Mouse (Mus musculus): ENCODE results near the gene Tsg101. TPM values are rescaled to one million over a fixed set of nuclear protein-coding genes. Genes with fewer than 3 reads are reported as not detected.

The Tsg101 gene
- 153 and 165 TPM in 2 replicates for polyA plus RNA-seq (2015; fragmentation: Nextera tagmentation; extraction: Ambion mirVana)

DNA sequence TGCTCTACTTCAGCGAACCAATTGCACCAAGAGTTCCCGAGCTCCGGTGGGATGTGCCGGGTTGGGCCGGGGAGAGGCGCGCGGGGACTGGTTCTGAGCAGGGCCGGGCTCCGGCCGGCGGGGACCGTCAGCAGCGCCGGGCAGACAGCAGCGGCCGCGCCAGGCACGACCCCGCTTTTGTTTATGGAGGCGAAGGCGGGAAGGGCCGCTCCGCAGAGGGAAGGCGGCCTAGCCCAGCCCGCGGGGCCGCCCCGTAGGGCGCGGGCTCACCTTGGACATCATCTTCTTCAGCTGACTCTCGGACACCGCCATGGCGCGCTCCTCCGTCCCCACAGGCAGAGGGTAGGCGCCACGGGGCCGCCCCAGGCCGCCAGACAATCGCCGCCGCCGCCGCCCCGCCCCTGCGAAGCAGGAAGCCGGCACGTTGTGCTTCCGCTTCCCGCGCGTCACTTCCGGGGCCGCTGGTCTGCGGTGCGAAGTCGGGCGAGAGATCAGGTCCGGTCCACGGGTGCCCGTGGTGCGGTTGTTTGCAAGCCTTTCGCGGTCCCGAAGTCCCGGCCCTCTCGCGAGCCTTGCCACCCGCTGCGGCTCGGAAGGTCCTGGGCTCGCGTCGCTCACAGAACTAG lies at the start of gene Tsg101:
Tsg101 (minus strand) TSS at position 419 of the 626 bp plus-strand sequence.
- peak within 1 kb of the TSS; percentile 66 for H3K4me3 ChIP-seq (ENCODE audit: low read length)
- peak within 1 kb of the TSS; percentile 81 for H3K9ac ChIP-seq (ENCODE audit: low read length)
- peak within 1 kb of the TSS; percentile 97 for H3K27ac ChIP-seq (ENCODE audit: low read length)
- peaks cover 15% of the 10 kb centered on the region for H3K4me1 ChIP-seq (replicated peaks; ENCODE audit: control insufficient read depth, insufficient read depth, low read length)
- peak; percentile 97 for ATAC-seq (ENCODE audit: low read depth)
- 0% methylated on average over 71 of the region's 75 CpGs for WGBS
- no peaks in the 10 kb centered on the region for H3K9me3 ChIP-seq (ENCODE audit: control insufficient read depth, low read length)
- no peaks in the 10 kb centered on the region for H3K36me3 ChIP-seq (ENCODE audit: control insufficient read depth, insufficient read depth, low read length)
- peak within 1 kb of the TSS; percentile 76 for H3K4me2 ChIP-seq (ENCODE audit: low read depth, low read length)
- H3K27me3 ChIP-seq (ENCODE audit: control insufficient read depth, insufficient read depth, low read depth, low read length) = no peaks in the 10 kb centered on the region

GRCm38 (mm10) chr7:46964070-46964469 lies 44.3 kb upstream of the Tsg101 start:
- Histone ChIP-seq H3K36me3 (ENCODE audit: control insufficient read depth, insufficient read depth, low read length) (no peaks in the 10 kb centered on the region), H3K4me3 (ENCODE audit: low read length) (no peak overlapping the region), H3K27ac (ENCODE audit: low read length) (no peak overlapping the region), H3K4me1 (replicated peaks; ENCODE audit: control insufficient read depth, insufficient read depth, low read length) (peaks cover 13% of the 10 kb centered on the region), H3K9me3 (ENCODE audit: control insufficient read depth, low read length) (no peaks in the 10 kb centered on the region), H3K9ac (ENCODE audit: low read length) (no peak overlapping the region), H3K4me2 (ENCODE audit: low read depth, low read length) (no peak overlapping the region), H3K27me3 (ENCODE audit: control insufficient read depth, insufficient read depth, low read depth, low read length) (peaks cover 5% of the 10 kb centered on the region)
- no peak for ATAC-seq (ENCODE audit: low read depth)
- 82% methylated on average over 7 of the region's 7 CpGs for WGBS

DNA sequence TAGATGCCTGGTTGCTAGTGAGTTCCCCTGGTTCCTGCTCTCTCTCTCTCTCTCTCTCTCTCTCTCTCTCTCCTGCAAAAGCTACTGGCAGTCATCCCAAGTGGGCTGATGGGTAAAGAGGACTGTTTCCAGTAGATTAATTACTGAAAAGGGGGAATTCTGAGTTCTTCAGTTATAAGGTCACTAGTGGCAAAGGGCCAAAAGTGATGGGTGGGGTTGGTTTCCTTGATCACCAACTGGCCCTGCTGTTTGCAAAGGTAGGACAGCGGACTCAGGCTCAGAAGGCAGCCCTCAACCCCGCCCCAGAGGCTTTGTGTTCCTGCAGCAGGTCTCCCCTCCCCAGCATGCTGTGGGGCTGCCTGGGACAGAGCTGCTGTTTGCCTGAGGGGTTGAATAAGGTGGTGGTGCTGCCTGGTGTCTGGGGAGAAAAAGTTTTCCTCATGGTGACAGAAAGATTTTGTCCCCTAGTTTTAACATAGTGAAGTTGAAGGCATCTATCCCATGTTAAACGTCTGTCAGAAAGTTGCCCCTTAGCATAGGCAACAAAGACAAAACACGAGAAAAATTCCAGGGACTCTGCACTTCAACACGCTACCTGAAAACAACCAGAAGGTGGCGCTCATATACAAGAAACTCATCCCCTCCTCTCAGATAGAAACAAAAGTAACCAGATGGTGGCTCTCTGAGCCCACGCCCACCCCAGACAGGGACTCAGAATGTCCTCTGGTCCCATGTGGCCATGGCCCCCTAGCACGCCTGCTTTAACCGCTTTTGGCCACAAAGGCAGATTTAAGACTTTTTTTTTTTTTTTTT lies 43.2 kb upstream of the Tsg101 start:
- Histone ChIP-seq H3K9ac (ENCODE audit: low read length) (peak overlapping the region; percentile 57), H3K27ac (ENCODE audit: low read length) (peak overlapping the region; percentile 70), H3K27me3 (ENCODE audit: control insufficient read depth, insufficient read depth, low read depth, low read length) (peaks cover 5% of the 10 kb centered on the region), H3K4me3 (ENCODE audit: low read length) (no peak overlapping the region; the same call in 1 of the 2 replicates), H3K36me3 (ENCODE audit: control insufficient read depth, insufficient read depth, low read length) (no peaks in the 10 kb centered on the region), H3K4me2 (ENCODE audit: low read depth, low read length) (peak overlapping the region; percentile 45), H3K4me1 (replicated peaks; ENCODE audit: control insufficient read depth, insufficient read depth, low read length) (peaks cover 15% of the 10 kb centered on the region), H3K9me3 (ENCODE audit: control insufficient read depth, low read length) (no peaks in the 10 kb centered on the region)
- under 1% methylated on average over 9 of the region's 9 CpGs for WGBS
- peak; percentile 83 for ATAC-seq (ENCODE audit: low read depth)

- peaks cover 22% of the 10 kb centered on the region for H3K4me1 ChIP-seq (replicated peaks; ENCODE audit: control insufficient read depth, insufficient read depth, low read length)
- no peak overlapping the region for H3K27ac ChIP-seq (ENCODE audit: low read length)
- no peaks in the 10 kb centered on the region for H3K36me3 ChIP-seq (ENCODE audit: control insufficient read depth, insufficient read depth, low read length)
- H3K27me3 ChIP-seq (ENCODE audit: control insufficient read depth, insufficient read depth, low read depth, low read length) = peaks cover 5% of the 10 kb centered on the region
- no peak for ATAC-seq (ENCODE audit: low read depth)
- no peak overlapping the region for H3K4me3 ChIP-seq (ENCODE audit: low read length)
- no peak overlapping the region for H3K4me2 ChIP-seq (ENCODE audit: low read depth, low read length)
- H3K9ac ChIP-seq (ENCODE audit: low read length) = no peak overlapping the region
- no peaks in the 10 kb centered on the region for H3K9me3 ChIP-seq (ENCODE audit: control insufficient read depth, low read length)
Observed at GRCm38 (mm10) chr7:46962132-46962531, 42.4 kb upstream of the Tsg101 start.

DNA sequence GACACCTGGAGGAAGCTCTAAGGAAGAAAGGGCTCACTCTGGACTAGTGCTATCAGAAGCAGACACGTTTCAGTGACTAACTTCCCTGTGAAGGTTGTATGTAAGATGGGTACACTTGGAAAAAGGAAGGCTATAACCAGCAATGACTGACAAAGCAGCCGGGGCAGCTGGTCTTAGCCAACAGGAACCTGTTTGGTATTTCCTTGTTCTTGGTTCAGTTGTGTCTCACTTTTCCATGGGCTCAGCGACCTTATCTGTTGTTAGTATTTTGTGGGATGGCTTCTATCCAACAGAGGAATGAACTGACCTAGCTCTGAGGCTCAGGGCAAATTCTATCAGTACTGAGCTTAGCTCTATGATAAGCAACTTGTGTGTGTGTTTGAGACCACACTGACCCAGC lies 41.2 kb upstream of the Tsg101 start:
- no peak overlapping the region for H3K4me3 ChIP-seq (ENCODE audit: low read length)
- WGBS = 41% methylated on average over 3 of the region's 3 CpGs
- no peaks in the 10 kb centered on the region for H3K36me3 ChIP-seq (ENCODE audit: control insufficient read depth, insufficient read depth, low read length)
- no peak overlapping the region for H3K9ac ChIP-seq (ENCODE audit: low read length)
- ATAC-seq (ENCODE audit: low read depth) = no peak
- peaks cover 5% of the 10 kb centered on the region for H3K27me3 ChIP-seq (ENCODE audit: control insufficient read depth, insufficient read depth, low read depth, low read length)
- H3K4me1 ChIP-seq (replicated peaks; ENCODE audit: control insufficient read depth, insufficient read depth, low read length) = peaks cover 22% of the 10 kb centered on the region
- H3K9me3 ChIP-seq (ENCODE audit: control insufficient read depth, low read length) = no peaks in the 10 kb centered on the region
- H3K4me2 ChIP-seq (ENCODE audit: low read depth, low read length) = no peak overlapping the region
- no peak overlapping the region for H3K27ac ChIP-seq (ENCODE audit: low read length)

DNA sequence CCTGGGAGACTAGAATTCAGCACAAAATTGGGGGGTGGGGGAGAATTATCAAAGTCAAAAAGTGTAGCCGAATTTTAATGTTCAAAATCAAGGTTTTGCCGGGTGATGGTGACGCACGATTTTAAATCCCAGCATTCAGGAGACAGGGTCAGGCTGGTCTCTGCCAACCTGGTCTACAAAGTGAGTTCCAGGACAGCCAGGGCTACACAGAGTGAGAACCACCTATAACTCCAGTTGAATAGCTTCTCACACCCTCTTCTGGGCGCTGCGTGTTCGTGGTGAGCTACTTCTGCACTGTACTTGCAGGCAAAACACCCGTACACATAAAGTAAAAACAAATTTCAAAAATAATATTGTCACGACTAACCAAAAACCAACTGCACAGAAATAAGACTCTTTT lies 39.1 kb upstream of the Tsg101 start:
- ATAC-seq (ENCODE audit: low read depth) = no peak
- 14% methylated on average over 9 of the region's 9 CpGs for WGBS

GRCm38 (mm10) chr7:46957831-46958691 lies 38.3 kb upstream of the Tsg101 start, which contains the start of gene Uevld:
Uevld (minus strand) TSS chr7:46958527.
- H3K9ac ChIP-seq (ENCODE audit: low read length) = peak within 1 kb of the TSS; percentile 90
- ATAC-seq (ENCODE audit: low read depth) = peak; percentile 91
- peak within 1 kb of the TSS; percentile 89 for H3K4me2 ChIP-seq (ENCODE audit: low read depth, low read length)
- H3K4me3 ChIP-seq (ENCODE audit: low read length) = peak within 1 kb of the TSS; percentile 73
- H3K27ac ChIP-seq (ENCODE audit: low read length) = peak within 1 kb of the TSS; percentile 32; the same call in 1 of the 2 replicates
- peaks cover 5% of the 10 kb centered on the region for H3K27me3 ChIP-seq (ENCODE audit: control insufficient read depth, insufficient read depth, low read depth, low read length)
- H3K4me1 ChIP-seq (replicated peaks; ENCODE audit: control insufficient read depth, insufficient read depth, low read length) = peaks cover 16% of the 10 kb centered on the region
- H3K36me3 ChIP-seq (ENCODE audit: control insufficient read depth, insufficient read depth, low read length) = peaks cover 6% of the 10 kb centered on the region
- no peaks in the 10 kb centered on the region for H3K9me3 ChIP-seq (ENCODE audit: control insufficient read depth, low read length)
- WGBS = under 1% methylated on average over 51 of the region's 51 CpGs

More for the DNA sequence above, 39.1 kb upstream of the Tsg101 start:
- H3K9ac ChIP-seq (ENCODE audit: low read length) = peak overlapping the region; percentile 90
- H3K4me1 ChIP-seq (replicated peaks; ENCODE audit: control insufficient read depth, insufficient read depth, low read length) = peaks cover 22% of the 10 kb centered on the region
- peak overlapping the region; percentile 73 for H3K4me3 ChIP-seq (ENCODE audit: low read length)
- peak overlapping the region; percentile 89 for H3K4me2 ChIP-seq (ENCODE audit: low read depth, low read length)
- peaks cover 5% of the 10 kb centered on the region for H3K27me3 ChIP-seq (ENCODE audit: control insufficient read depth, insufficient read depth, low read depth, low read length)
- peaks cover 4% of the 10 kb centered on the region; the same call in 1 of the 2 replicates for H3K36me3 ChIP-seq (ENCODE audit: control insufficient read depth, insufficient read depth, low read length)
- no peaks in the 10 kb centered on the region for H3K9me3 ChIP-seq (ENCODE audit: control insufficient read depth, low read length)
- H3K27ac ChIP-seq (ENCODE audit: low read length) = no peak overlapping the region

DNA sequence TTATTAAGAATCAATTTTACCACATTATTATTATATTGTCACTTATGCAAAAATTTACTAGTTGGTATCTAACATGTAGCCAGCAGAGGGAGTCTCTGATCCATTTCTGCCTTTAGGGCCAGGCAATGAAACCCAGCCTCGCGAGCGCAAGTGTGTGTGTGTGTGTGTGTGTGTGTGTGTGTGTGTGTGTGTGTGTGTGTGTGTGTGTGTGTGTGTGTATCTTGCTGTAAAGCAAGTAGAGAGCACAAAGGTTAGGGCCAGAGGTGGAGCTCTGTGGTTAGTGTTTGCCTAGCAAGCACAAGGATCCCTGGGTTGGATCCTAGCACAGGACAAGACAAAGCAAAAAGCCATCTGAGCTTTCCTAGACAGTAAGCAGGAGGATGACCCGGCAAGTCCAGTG lies 16.1 kb upstream of the Tsg101 start:
- no peaks in the 10 kb centered on the region for H3K4me1 ChIP-seq (replicated peaks; ENCODE audit: control insufficient read depth, insufficient read depth, low read length)
- peaks cover 14% of the 10 kb centered on the region for H3K36me3 ChIP-seq (ENCODE audit: control insufficient read depth, insufficient read depth, low read length)
- no peaks in the 10 kb centered on the region for H3K27me3 ChIP-seq (ENCODE audit: control insufficient read depth, insufficient read depth, low read depth, low read length)
- H3K27ac ChIP-seq (ENCODE audit: low read length) = no peak overlapping the region
- H3K4me2 ChIP-seq (ENCODE audit: low read depth, low read length) = no peak overlapping the region
- WGBS = 25% methylated on average over 4 of the region's 4 CpGs
- no peaks in the 10 kb centered on the region for H3K9me3 ChIP-seq (ENCODE audit: control insufficient read depth, low read length)
- ATAC-seq (ENCODE audit: low read depth) = no peak; the same call in 1 of the 2 replicates
- no peak overlapping the region for H3K9ac ChIP-seq (ENCODE audit: low read length)
- no peak overlapping the region for H3K4me3 ChIP-seq (ENCODE audit: low read length)
